Mouse (Mus musculus): ENCODE measurements around the gene Adgre1.
"Not testable (repeated sequence)": the region's sequence is repeated elsewhere in the genome, so short reads cannot be mapped to it uniquely, and the experiment has no call there.

Gene Adgre1

GRCm38 (mm10) chr17:57358441-57358840, at the start of gene Adgre1:
Gene Adgre1 (plus strand): TSS chr17:57358691.
- no peak for DNase-seq (ENCODE audit: low read depth, low spot score)

GRCm38 (mm10) chr17:57311801-57312200, 46.7 kb upstream of the Adgre1 start:
- DNase-seq (ENCODE audit: low read depth, low spot score) = no peak

- DNase-seq (ENCODE audit: low read depth, low spot score) = no peak
Measured at GRCm38 (mm10) chr17:57327615-57328014, 30.9 kb upstream of the Adgre1 start.

- DNase-seq (ENCODE audit: low read depth, low spot score) = no peak
Measured at GRCm38 (mm10) chr17:57328944-57329343, 29.5 kb upstream of the Adgre1 start.

GRCm38 (mm10) chr17:57330993-57331392, 27.5 kb upstream of the Adgre1 start:
- no peak for DNase-seq (ENCODE audit: low read depth, low spot score)

GRCm38 (mm10) chr17:57332241-57332640, 26.2 kb upstream of the Adgre1 start:
- DNase-seq (ENCODE audit: low read depth, low spot score) = peak; percentile 62

GRCm38 (mm10) chr17:57334001-57334760, 24.3 kb upstream of the Adgre1 start:
- DNase-seq (ENCODE audit: low read depth, low spot score) = no peak

GRCm38 (mm10) chr17:57334761-57335150, 23.7 kb upstream of the Adgre1 start:
- DNase-seq (ENCODE audit: low read depth, low spot score) = peak; percentile 81

- DNase-seq (ENCODE audit: low read depth, low spot score) = not testable (repeated sequence)
Measured at GRCm38 (mm10) chr17:57335194-57335593, 23.3 kb upstream of the Adgre1 start.

GRCm38 (mm10) chr17:57335673-57336303, 22.7 kb upstream of the Adgre1 start:
- peak; percentile 88 for DNase-seq (ENCODE audit: low read depth, low spot score)

- DNase-seq (ENCODE audit: low read depth, low spot score) = peak; percentile 45
Measured at GRCm38 (mm10) chr17:57337996-57338395, 20.5 kb upstream of the Adgre1 start.

GRCm38 (mm10) chr17:57339298-57339697, 19.2 kb upstream of the Adgre1 start:
- DNase-seq (ENCODE audit: low read depth, low spot score) = no peak

- DNase-seq (ENCODE audit: low read depth, low spot score) = peak; percentile 48
Measured at GRCm38 (mm10) chr17:57341568-57341967, 16.9 kb upstream of the Adgre1 start.

- DNase-seq (ENCODE audit: low read depth, low spot score) = no peak
Measured at GRCm38 (mm10) chr17:57344029-57344707, 14.3 kb upstream of the Adgre1 start.

- DNase-seq (ENCODE audit: low read depth, low spot score) = no peak
Measured at GRCm38 (mm10) chr17:57347017-57347416, 11.5 kb upstream of the Adgre1 start.

- DNase-seq (ENCODE audit: low read depth, low spot score) = no peak
Measured at GRCm38 (mm10) chr17:57347781-57348180, 10.7 kb upstream of the Adgre1 start.

GRCm38 (mm10) chr17:57349067-57349466, 9.4 kb upstream of the Adgre1 start:
- DNase-seq (ENCODE audit: low read depth, low spot score) = no peak

GRCm38 (mm10) chr17:57350212-57350611, 8.3 kb upstream of the Adgre1 start:
- DNase-seq (ENCODE audit: low read depth, low spot score) = no peak

- DNase-seq (ENCODE audit: low read depth, low spot score) = no peak
Measured at GRCm38 (mm10) chr17:57351107-57351506, 7.4 kb upstream of the Adgre1 start.

GRCm38 (mm10) chr17:57359485-57360241, 1.2 kb downstream of the Adgre1 start:
- no peak for DNase-seq (ENCODE audit: low read depth, low spot score)
